Mouse (Mus musculus): ENCODE data around the gene Resp18. TPM values are rescaled to one million over a fixed set of nuclear protein-coding genes. Genes with fewer than 3 reads are reported as not detected.

Resp18 gene
- polyA plus RNA-seq, 1 experiment from 2014 or later: not detected

DNA sequence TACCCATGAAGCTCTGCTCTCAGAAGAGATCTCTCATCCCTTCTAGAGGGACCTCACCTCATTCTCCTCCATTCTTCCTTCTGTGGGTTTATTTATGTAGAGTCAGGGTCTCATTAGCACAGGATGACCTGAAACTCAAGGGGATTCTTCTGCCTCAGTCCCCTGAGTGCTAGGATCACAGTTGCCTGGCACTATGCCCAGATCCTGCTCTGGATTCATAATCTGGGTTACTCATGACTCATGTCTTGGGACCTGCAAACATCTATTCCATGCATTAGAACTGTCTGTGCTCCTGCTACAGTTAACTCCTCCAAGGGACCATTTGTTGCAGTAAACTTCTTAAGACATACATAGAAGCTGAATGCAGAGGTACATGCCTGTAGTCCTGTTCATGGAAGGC, 16.9 kb downstream of the Resp18 start:
- DNase-seq (ENCODE audit: low spot score) (no peak), ATAC-seq (replicated peaks; ENCODE audit: low FRiP score, low read depth) (no peak)
- H3K27me3 ChIP-seq (ENCODE audit: insufficient read depth, low read length): peaks cover 18% of the 10 kb centered on the region
- no peaks in the 10 kb centered on the region for H3K9me3 ChIP-seq (replicated peaks; ENCODE audit: low read length)
- TF ChIP-seq CTCF (IDR thresholded peaks at IDR 0.05; ENCODE audit: low read depth): no peak
- H3K4me1 ChIP-seq (replicated peaks; ENCODE audit: insufficient read depth, low read length): no peaks in the 10 kb centered on the region
- H3K36me3 ChIP-seq (ENCODE audit: insufficient read depth, low read length): no peaks in the 10 kb centered on the region
- no peak overlapping the region for H3K9ac ChIP-seq (ENCODE audit: low read depth, low read length)
- no peak overlapping the region for H3K27ac ChIP-seq
- H3K4me3 ChIP-seq (replicated peaks; ENCODE audit: low read depth, low read length): no peak overlapping the region
- H3K4me2 ChIP-seq (ENCODE audit: low read length): no peak overlapping the region

DNA sequence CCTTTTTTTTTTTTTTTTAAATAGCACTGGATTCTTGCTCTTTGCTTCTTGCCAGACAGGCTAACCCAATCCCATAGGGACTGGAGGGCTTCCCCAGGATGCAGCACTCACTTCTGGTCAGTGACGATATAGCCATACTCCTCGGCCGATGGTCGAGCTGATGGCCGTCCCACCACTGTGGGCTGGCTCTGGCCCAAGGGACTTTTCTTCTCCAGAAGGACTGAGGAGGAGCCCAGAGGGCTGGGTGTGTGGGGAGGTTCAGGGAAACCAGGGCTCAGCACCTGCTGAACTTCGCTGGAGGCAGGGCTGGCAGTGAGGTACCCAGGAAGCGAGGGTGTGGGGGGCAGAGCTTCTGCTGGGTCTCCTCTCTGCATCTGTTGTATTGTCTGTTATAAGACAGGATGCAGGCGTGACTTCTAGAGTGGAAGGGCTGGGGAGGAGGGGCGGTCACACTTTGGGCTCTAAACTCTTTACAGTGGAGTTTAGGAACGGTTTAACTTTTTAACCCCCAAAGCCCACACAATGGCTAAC, 22.6 kb downstream of the Resp18 start:
- WGBS: 60% methylated on average over 10 of the region's 10 CpGs
- Histone ChIP-seq H3K4me1 (replicated peaks; ENCODE audit: insufficient read depth, low read length) (peaks cover 3% of the 10 kb centered on the region; the same call in 1 of the 2 replicates), H3K36me3 (ENCODE audit: insufficient read depth, low read length) (no peaks in the 10 kb centered on the region), H3K27me3 (ENCODE audit: insufficient read depth, low read length) (no peaks in the 10 kb centered on the region), H3K4me2 (ENCODE audit: low read length) (no peak overlapping the region), H3K4me3 (replicated peaks; ENCODE audit: low read depth, low read length) (no peak overlapping the region), H3K27ac (no peak overlapping the region), H3K9ac (ENCODE audit: low read depth, low read length) (no peak overlapping the region), H3K9me3 (replicated peaks; ENCODE audit: low read length) (no peaks in the 10 kb centered on the region)
- TF ChIP-seq CTCF (IDR thresholded peaks at IDR 0.05; ENCODE audit: low read depth): no peak
- ATAC-seq (replicated peaks; ENCODE audit: low FRiP score, low read depth) (no peak), DNase-seq (ENCODE audit: low spot score) (no peak)

DNA sequence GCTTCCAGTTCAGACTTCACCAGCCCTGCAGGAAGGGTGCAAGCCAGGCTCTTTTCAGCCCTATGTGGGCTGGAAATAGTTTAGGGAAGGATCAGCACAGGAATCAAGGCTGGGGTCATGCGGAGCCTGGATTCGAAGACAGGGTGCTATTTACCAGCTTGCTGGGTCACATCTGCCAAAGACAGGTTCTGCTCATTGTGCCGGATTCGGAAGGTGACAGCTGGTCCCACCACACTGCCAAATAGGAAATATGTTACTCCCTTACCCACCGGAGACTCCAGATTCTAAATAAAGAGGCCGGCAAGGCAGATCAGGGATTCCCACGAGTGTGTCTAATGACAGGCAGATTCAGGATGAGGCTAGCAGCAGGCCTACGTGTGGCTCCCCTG, 23.6 kb downstream of the Resp18 start:
- DNase-seq (ENCODE audit: low spot score): no peak
- no peaks in the 10 kb centered on the region for H3K36me3 ChIP-seq (ENCODE audit: insufficient read depth, low read length)

DNA sequence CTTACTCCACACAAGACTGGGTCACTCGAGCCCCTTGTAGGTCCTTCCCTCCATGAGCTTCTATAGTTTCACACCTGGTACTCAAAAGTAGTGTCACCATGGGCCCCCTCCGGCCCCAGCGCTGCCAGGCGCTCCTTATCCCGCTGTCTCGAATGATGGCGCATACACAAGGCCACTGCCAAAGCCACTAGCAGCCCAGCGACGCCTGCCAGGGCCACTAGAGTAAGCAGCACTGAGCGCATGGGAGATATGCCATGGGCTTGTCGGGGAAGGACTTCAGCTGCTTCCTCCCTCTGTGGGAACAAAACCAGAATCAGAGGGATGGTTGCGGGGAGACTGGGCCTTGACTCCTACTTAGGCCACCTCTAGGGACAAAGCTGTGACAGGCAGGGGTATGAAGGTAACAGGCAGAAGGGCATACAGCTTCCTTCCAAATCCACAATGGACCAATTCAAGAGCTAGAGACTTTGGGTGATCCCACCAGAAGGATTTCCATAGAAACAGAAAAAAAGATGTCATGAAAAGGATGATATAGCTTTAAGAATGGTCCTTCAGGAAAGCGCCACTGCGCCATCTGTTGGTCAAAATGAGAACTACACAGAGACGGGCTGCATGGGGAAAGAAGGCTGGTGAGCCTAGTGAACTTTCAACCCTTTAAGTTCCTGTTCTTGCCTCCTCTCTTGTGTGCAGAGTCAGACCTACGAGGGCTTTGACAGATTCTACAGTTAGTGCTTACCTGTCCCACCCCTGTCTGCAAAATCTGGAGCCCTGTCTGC, 24.2 kb downstream of the Resp18 start:
- ATAC-seq (replicated peaks; ENCODE audit: low FRiP score, low read depth): no peak
- peak; percentile 80 for DNase-seq (ENCODE audit: low spot score)
- TF ChIP-seq CTCF (IDR thresholded peaks at IDR 0.05; ENCODE audit: low read depth): peak; percentile 97
- WGBS: 63% methylated on average over 16 of the region's 16 CpGs
- Histone ChIP-seq H3K4me2 (ENCODE audit: low read length) (no peak overlapping the region), H3K27me3 (ENCODE audit: insufficient read depth, low read length) (no peaks in the 10 kb centered on the region), H3K4me3 (replicated peaks; ENCODE audit: low read depth, low read length) (no peak overlapping the region), H3K27ac (no peak overlapping the region), H3K9ac (ENCODE audit: low read depth, low read length) (no peak overlapping the region), H3K4me1 (replicated peaks; ENCODE audit: insufficient read depth, low read length) (peaks cover 3% of the 10 kb centered on the region; the same call in 1 of the 2 replicates), H3K9me3 (replicated peaks; ENCODE audit: low read length) (no peaks in the 10 kb centered on the region), H3K36me3 (ENCODE audit: insufficient read depth, low read length) (no peaks in the 10 kb centered on the region)

More for the DNA sequence above, 23.6 kb downstream of the Resp18 start:
- 73% methylated on average over 8 of the region's 8 CpGs for WGBS
- H3K9me3 ChIP-seq (replicated peaks; ENCODE audit: low read length): no peaks in the 10 kb centered on the region
- H3K4me1 ChIP-seq (replicated peaks; ENCODE audit: insufficient read depth, low read length): peaks cover 3% of the 10 kb centered on the region; the same call in 1 of the 2 replicates
- ATAC-seq (replicated peaks; ENCODE audit: low FRiP score, low read depth): no peak
- no peak overlapping the region for H3K4me3 ChIP-seq (replicated peaks; ENCODE audit: low read depth, low read length)
- H3K27me3 ChIP-seq (ENCODE audit: insufficient read depth, low read length): no peaks in the 10 kb centered on the region
- no peak overlapping the region for H3K4me2 ChIP-seq (ENCODE audit: low read length)
- no peak for TF ChIP-seq CTCF (IDR thresholded peaks at IDR 0.05; ENCODE audit: low read depth)
- H3K9ac ChIP-seq (ENCODE audit: low read depth, low read length): no peak overlapping the region
- no peak overlapping the region for H3K27ac ChIP-seq

DNA sequence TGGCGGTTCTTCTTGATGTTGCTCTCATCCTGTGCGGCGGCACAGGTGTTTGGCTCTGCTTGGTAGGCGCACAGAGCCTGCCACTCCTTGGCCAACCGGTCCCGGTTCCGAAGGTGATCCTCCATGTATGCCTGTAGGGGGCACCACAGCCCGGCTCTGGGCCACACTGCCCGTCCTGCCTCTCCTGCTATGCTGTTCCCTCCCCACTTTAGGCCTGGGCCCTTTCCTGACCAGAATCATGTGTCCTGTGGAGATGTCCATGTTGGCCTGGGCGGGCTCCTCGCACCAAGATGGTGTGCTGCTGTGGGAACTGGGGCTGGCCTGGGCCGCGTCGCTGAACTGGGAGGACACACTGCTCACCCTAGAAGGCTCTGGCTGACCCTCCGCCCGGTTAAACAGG, 25.2 kb downstream of the Resp18 start:
- no peak overlapping the region for H3K27ac ChIP-seq
- H3K9me3 ChIP-seq (replicated peaks; ENCODE audit: low read length): no peaks in the 10 kb centered on the region
- no peak for DNase-seq (ENCODE audit: low spot score)
- peaks cover 7% of the 10 kb centered on the region; the same call in 1 of the 2 replicates for H3K4me1 ChIP-seq (replicated peaks; ENCODE audit: insufficient read depth, low read length)
- no peaks in the 10 kb centered on the region for H3K36me3 ChIP-seq (ENCODE audit: insufficient read depth, low read length)
- no peak; the same call in 1 of the 2 replicates for TF ChIP-seq CTCF (IDR thresholded peaks at IDR 0.05; ENCODE audit: low read depth)
- H3K4me3 ChIP-seq (replicated peaks; ENCODE audit: low read depth, low read length): no peak overlapping the region
- no peaks in the 10 kb centered on the region for H3K27me3 ChIP-seq (ENCODE audit: insufficient read depth, low read length)
- ATAC-seq (replicated peaks; ENCODE audit: low FRiP score, low read depth): no peak
- no peak overlapping the region for H3K4me2 ChIP-seq (ENCODE audit: low read length)
- no peak overlapping the region for H3K9ac ChIP-seq (ENCODE audit: low read depth, low read length)
- 78% methylated on average over 16 of the region's 16 CpGs for WGBS

DNA sequence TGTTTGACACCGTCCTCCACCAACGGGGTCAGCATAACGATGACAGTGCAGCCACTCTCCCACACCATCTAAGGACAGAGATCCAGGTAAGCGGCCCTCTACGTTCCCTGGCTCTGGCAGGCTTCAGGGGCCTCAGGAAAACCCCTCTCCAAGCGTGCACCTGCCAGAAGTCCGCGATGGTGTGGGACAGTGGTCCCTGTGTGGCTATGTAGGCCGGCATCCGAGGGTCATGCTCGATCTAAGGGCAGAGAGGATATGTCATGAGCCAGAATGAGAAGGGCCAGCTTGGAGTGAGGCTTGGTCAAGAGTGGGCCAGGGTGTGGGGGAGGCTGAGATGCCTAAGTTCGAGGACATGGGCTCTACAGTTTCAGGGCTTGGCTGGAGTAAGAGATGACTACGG, 25.9 kb downstream of the Resp18 start:
- Histone ChIP-seq H3K4me1 (replicated peaks; ENCODE audit: insufficient read depth, low read length) (peaks cover 10% of the 10 kb centered on the region; the same call in 1 of the 2 replicates), H3K4me2 (ENCODE audit: low read length) (no peak overlapping the region), H3K4me3 (replicated peaks; ENCODE audit: low read depth, low read length) (no peak overlapping the region), H3K27me3 (ENCODE audit: insufficient read depth, low read length) (no peaks in the 10 kb centered on the region), H3K9me3 (replicated peaks; ENCODE audit: low read length) (no peaks in the 10 kb centered on the region), H3K27ac (no peak overlapping the region), H3K9ac (ENCODE audit: low read depth, low read length) (no peak overlapping the region), H3K36me3 (ENCODE audit: insufficient read depth, low read length) (no peaks in the 10 kb centered on the region)
- 71% methylated on average over 13 of the region's 13 CpGs for WGBS
- no peak for DNase-seq (ENCODE audit: low spot score)
- no peak for ATAC-seq (replicated peaks; ENCODE audit: low FRiP score, low read depth)
- TF ChIP-seq CTCF (IDR thresholded peaks at IDR 0.05; ENCODE audit: low read depth): no peak
